Mouse (Mus musculus) hindbrain, postnatal 0 days (tissue): ENCODE measurements around the gene Ccdc88c. TPM values are rescaled to one million over a fixed set of nuclear protein-coding genes. Genes with fewer than 3 reads are reported as not detected.

ENCODE experiments used
- ATAC-seq: fragments of 200-750 bp; cut with Nextera tagmentation; 2 replicates; pipeline ENCODE4 v1.8.0; 2017; ENCODE audit warnings: mild to moderate bottlenecking, moderate TSS enrichment, moderate library complexity
- DNase-seq: peaks from one replicate; pipeline ENCODE4 v3.0.0-alpha.2; 2015; ENCODE audit warnings: low spot score
- H3K27ac ChIP-seq: fragments of 300-500 bp; sonication (generic); 2 replicates; pipeline ENCODE4 v1.5.1; 2014; ENCODE audit warnings: mild to moderate bottlenecking
- H3K27me3 ChIP-seq: fragments of 300-500 bp; sonication (generic); 2 replicates; pipeline ENCODE4 v1.6.1; 2014; ENCODE audit warnings: low read length, mixed read lengths; ENCODE audit not compliant: insufficient read depth
- H3K36me3 ChIP-seq: fragments of 300-500 bp; sonication (generic); 2 replicates; pipeline ENCODE4 v1.6.1; 2014; ENCODE audit warnings: low read length, mixed read lengths; ENCODE audit not compliant: insufficient read depth
- H3K4me1 ChIP-seq: fragments of 300-500 bp; sonication (generic); 2 replicates; pipeline ENCODE4 v1.6.1; 2014; ENCODE audit warnings: antibody characterized with exemption, low read length, mixed read lengths; ENCODE audit not compliant: insufficient read depth
- H3K4me2 ChIP-seq: fragments of 300-500 bp; sonication (generic); 2 replicates; pipeline ENCODE4 v1.6.1; 2014; ENCODE audit warnings: low read depth, mild to moderate bottlenecking, low read length, moderate library complexity, mixed read lengths
- H3K4me3 ChIP-seq: fragments of 300-500 bp; sonication (generic); 2 replicates; pipeline ENCODE4 v1.5.1; 2014; ENCODE audit warnings: low read length
- H3K9ac ChIP-seq: fragments of 300-500 bp; sonication (generic); replicated peaks from 2 replicates; pipeline ENCODE4 v1.6.1; 2014; ENCODE audit warnings: mild to moderate bottlenecking, low read length, moderate library complexity, mixed read lengths
- H3K9me3 ChIP-seq: fragments of 300-500 bp; sonication (generic); 2 replicates; pipeline ENCODE4 v1.6.1; 2016; ENCODE audit warnings: low read length, mixed read lengths
- CTCF ChIP-seq: IDR thresholded peaks from 2 replicates; pipeline ENCODE4 v1.5.1; 2016; ENCODE audit warnings: antibody characterized with exemption, control low read depth, low read depth
- WGBS: fragments of 180-500 bp; shearing (Covaris S2); extraction: QIAGEN DNeasy Blood & Tissue Kit; methylation state at CpG from one replicate; pipeline ENCODE4 v1.1.7; 2014; 5-methylcytosine and 5-hydroxymethylcytosine counted together
- polyA plus RNA-seq: library from polyadenylated mRNA; unstranded; fragments of >200 nt; fragmentation: Nextera tagmentation; extraction: Ambion mirVana; gene quantifications from 2 replicates; pipeline ENCODE4 v1.2.1, GENCODE M21; 2015
- total RNA-seq: library from RNA; depleted of rRNA; stranded (reverse); fragments of >200 nt; gene quantifications from 2 replicates; pipeline ENCODE4 v1.2.3, GENCODE M21; 2014

Ccdc88c gene
- total and polyA plus RNA-seq, 2 experiments from 2014 or later, result 11.2 to 17.7 TPM

DNA sequence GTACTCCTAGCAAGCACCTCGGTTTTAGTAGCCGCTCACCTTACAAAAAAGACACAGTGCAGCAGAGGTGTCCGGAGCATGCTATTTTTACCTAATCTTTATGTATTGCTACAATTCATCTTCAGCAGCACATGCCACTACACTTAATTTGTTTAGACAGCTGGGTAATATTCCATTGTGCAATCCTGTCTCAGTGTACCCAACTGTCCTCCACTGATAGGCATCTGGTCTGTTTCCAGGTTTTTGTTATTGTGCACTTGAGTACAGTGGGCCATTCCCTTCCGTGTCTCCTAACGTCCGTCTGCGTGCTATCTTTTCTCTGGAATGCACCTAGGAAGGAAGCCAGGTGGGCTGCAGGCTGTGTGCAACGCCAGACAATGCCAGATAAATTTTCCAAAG, 30.3 kb downstream of the Ccdc88c start:
- no peak overlapping the region for H3K4me2 ChIP-seq
- DNase-seq (no peak), ATAC-seq (no peak)
- no peak overlapping the region for H3K27ac ChIP-seq
- H3K9me3 ChIP-seq, result no peaks in the 10 kb centered on the region
- no peak overlapping the region for H3K4me3 ChIP-seq
- no peaks in the 10 kb centered on the region for H3K36me3 ChIP-seq
- H3K4me1 ChIP-seq, result peaks cover 15% of the 10 kb centered on the region; the same call in 1 of the 2 replicates
- WGBS, result 54% methylated on average over 8 of the region's 8 CpGs
- TF ChIP-seq CTCF, result no peak
- no peaks in the 10 kb centered on the region for H3K27me3 ChIP-seq
- H3K9ac ChIP-seq, result no peak overlapping the region

DNA sequence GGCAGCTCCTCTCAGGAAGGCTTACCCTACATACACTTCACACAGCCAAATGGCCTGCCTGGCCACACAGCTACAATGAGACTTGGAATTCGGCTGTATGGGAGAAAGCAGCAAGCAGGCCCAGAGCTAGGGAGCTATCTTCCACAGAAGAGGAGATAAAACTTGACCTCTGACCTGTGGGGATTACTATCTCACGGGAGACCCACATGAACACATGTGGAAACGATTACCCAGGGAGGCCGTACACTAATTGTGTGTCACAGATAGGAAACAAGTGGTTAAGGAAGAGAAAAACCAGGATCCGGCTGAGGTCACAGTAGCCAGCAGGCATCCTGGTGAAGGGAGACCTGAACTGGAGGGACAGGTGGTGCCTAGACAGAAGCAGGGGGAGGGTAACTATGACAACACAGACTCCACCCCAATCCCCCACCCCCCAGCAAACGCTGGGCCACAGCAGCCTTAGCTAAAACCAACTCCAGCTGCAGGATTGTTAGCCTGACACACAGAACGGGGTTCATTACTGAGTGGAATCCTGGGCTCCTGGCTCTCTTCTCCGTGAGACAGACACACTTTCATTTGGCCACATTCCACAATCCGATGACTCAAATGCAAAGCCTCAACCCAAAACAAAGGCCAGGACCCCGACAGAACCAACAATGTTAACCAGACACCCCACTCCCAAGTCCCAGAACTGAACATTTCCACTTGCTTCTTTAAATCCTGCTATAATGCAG, 30.9 kb downstream of the Ccdc88c start:
- no peak for ATAC-seq
- Histone ChIP-seq H3K36me3 (no peaks in the 10 kb centered on the region), H3K9ac (no peak overlapping the region), H3K9me3 (no peaks in the 10 kb centered on the region), H3K4me3 (no peak overlapping the region), H3K4me2 (no peak overlapping the region), H3K27me3 (no peaks in the 10 kb centered on the region), H3K27ac (no peak overlapping the region), H3K4me1 (peaks cover 15% of the 10 kb centered on the region; the same call in 1 of the 2 replicates)
- no peak for DNase-seq
- 40% methylated on average over 10 of the region's 10 CpGs for WGBS
- no peak for TF ChIP-seq CTCF

DNA sequence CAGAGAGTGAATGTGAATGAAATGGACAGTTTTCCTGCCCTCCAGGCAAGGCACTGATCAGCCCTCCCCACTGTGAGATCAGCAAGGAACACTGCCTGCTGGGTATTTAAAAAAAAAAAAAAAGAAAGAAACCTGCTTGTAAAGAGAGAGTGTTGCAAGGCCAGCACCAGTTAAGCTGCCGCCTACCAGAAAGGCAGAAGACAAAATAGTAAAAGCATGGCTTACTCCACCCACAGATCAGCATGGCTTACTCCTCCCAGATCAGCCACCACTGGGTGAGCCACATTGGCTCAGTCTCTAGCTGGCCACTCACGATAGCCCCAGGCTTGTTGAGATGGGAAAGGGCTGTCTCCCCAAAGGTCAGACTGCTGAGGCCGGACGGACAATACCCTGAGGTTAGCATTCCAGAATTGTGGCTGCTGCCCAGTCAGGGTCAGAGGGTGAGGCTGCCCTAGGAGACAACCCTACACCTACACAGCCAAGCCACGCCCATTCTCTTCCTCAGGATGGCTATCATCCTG, 32.4 kb downstream of the Ccdc88c start:
- no peaks in the 10 kb centered on the region for H3K36me3 ChIP-seq
- H3K9ac ChIP-seq, result no peak overlapping the region
- no peaks in the 10 kb centered on the region for H3K9me3 ChIP-seq
- WGBS, result 27% methylated on average over 5 of the region's 5 CpGs
- DNase-seq (no peak), ATAC-seq (no peak)
- 0 out of 2 replicates have a peak overlapping the region, but pooled peaks have one; percentile 36 for H3K27ac ChIP-seq
- peaks cover 15% of the 10 kb centered on the region; the same call in 1 of the 2 replicates for H3K4me1 ChIP-seq
- H3K4me2 ChIP-seq, result no peak overlapping the region
- no peaks in the 10 kb centered on the region for H3K27me3 ChIP-seq
- H3K4me3 ChIP-seq, result no peak overlapping the region
- no peak for TF ChIP-seq CTCF

DNA sequence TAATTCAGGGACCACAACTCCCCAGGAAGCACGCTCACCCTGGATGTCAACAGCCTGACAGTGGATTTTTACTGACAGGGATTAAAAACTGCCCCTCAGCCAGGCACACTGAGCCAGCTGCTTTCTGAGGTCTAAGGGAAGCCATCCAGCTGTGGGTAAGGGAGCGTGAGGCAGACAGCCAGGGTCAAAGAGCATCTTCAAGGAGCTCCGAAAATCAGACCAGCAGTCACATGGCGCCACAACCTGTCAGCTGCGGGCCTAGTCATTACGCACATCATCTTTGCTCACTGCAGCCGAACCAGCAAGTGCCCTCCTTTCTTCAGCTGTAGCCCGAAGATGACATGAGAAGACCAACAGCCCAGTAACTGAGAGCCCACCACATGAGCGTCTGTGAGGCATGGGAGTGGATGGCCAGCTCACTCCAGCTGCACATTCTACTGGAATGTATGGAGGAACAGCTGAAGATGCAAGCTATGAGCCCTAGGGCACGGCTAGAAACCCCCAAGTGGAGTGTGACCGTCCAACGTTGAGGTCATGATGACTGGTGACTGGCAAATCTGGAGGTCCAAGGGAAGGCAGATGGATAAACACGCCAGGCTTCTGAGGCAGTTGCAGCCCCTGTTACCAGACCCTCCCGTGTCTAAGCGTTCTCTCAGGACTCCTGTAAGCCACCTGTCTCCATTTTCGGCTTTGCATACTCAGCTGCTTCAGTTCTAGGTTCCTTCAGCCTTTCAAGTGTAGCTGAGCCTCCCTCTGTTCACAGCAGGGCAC, 33.1 kb downstream of the Ccdc88c start:
- H3K4me2 ChIP-seq, result no peak overlapping the region
- no peaks in the 10 kb centered on the region for H3K9me3 ChIP-seq
- 38% methylated on average over 16 of the region's 16 CpGs for WGBS
- no peaks in the 10 kb centered on the region for H3K27me3 ChIP-seq
- no peak for DNase-seq
- H3K9ac ChIP-seq, result no peak overlapping the region
- no peaks in the 10 kb centered on the region for H3K36me3 ChIP-seq
- no peak for TF ChIP-seq CTCF
- 0 out of 2 replicates have a peak overlapping the region, but pooled peaks have one; percentile 36 for H3K27ac ChIP-seq
- no peak for ATAC-seq
- no peak overlapping the region for H3K4me3 ChIP-seq
- H3K4me1 ChIP-seq, result peaks cover 15% of the 10 kb centered on the region; the same call in 1 of the 2 replicates

DNA sequence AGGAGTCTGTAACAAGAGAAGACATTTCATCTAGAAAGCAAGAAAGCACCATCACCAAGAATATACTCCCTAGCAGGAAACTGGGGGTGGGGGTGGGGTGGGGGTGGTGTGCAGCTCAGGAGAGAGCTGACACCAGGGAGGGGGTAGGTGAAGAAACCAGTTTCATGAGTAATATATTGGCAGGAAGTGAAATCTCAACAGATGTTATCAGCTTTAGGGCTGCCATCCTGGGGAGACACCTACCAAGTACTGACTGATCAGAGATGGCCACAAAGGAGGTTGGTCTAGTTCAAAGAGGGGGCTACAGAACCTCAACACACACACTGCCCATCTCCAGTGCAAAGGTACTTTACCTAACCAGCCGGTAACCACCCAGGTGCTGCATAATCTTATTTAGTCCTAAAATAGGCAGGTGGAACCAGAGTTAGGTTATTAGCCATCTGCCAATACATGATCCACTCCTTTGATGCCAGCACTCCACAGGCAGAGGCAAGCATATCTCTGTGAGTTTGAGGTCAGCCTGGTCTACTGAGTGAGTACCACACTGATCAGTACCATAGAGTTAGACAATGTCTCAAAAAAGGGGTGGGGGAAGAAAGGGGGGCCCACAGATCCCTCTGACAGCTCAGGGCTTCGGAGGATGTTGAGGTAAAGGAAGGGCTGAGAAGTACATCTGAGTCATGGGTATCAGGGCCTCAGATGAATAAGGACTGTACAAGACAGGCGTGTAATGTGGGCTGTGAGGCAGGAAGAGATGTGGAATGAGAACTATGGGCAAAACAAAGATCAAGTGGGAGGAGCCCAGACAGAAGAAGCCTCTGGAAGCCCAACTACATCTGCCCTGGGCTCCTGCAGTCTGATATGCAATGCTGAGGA, 34.5 kb downstream of the Ccdc88c start:
- no peak overlapping the region for H3K9ac ChIP-seq
- no peaks in the 10 kb centered on the region for H3K9me3 ChIP-seq
- TF ChIP-seq CTCF, result no peak
- no peaks in the 10 kb centered on the region for H3K27me3 ChIP-seq
- DNase-seq (no peak), ATAC-seq (no peak)
- H3K4me2 ChIP-seq, result no peak overlapping the region
- WGBS, result 69% methylated on average over 3 of the region's 3 CpGs
- H3K4me1 ChIP-seq, result peaks cover 18% of the 10 kb centered on the region; the same call in 1 of the 2 replicates
- H3K4me3 ChIP-seq, result no peak overlapping the region
- H3K27ac ChIP-seq, result no peak overlapping the region
- H3K36me3 ChIP-seq, result no peaks in the 10 kb centered on the region

DNA sequence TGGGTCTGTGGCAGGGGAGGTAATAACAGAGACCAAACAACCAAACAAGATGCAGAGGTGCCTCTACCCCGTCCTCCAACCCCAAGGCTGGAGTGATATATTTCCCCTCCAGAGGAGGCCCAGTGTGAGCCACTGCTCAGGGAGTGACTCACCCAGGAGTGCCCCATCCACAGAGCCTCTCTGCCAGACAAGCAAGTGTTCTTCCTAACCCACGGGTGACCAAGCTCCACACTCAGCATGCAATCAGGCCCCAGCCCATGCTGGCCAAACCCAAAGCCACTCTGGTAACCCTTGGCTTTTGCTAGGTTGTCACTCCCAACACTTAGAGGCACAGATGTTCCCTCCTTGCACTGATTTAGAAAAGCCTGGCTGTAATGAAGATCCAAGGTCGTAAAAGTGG, 35.7 kb downstream of the Ccdc88c start:
- no peak for ATAC-seq

More for the DNA sequence above, 35.7 kb downstream of the Ccdc88c start:
- no peaks in the 10 kb centered on the region for H3K27me3 ChIP-seq
- no peak overlapping the region for H3K4me3 ChIP-seq
- 83% methylated on average over 3 of the region's 3 CpGs for WGBS
- H3K9ac ChIP-seq, result no peak overlapping the region
- no peak overlapping the region for H3K27ac ChIP-seq
- H3K4me2 ChIP-seq, result no peak overlapping the region
- TF ChIP-seq CTCF, result no peak
- DNase-seq, result no peak
- no peaks in the 10 kb centered on the region for H3K9me3 ChIP-seq
- peaks cover 27% of the 10 kb centered on the region; the same call in 1 of the 2 replicates for H3K4me1 ChIP-seq
- H3K36me3 ChIP-seq, result no peaks in the 10 kb centered on the region
